ENCODE assay signal across 11 mouse cellular contexts in genomic region chr6:143153751-143154494, GRCm38 (mm10). TPM values are rescaled to one million over a fixed set of nuclear protein-coding genes. Genes with fewer than 3 reads are reported as not detected.
DNase-seq lines count a peak whose midpoint lies in the region; ATAC-seq and TF ChIP-seq lines count a peak whose summit lies in the region.
"Had no signal": no experiment of that assay in that cellular context is flagged by ENCODE, and none has a peak within 500 bp of the region (broad histone marks: within the 10 kb centered on the region; RNA-seq: fewer than 3 reads in every experiment).

No protein-coding gene starts in this region.

- 56% methylated on average over 10 of the region's 10 CpGs for WGBS in lung, postnatal 0 days
- 55% methylated on average over 10 of the region's 10 CpGs for WGBS in lung, adult 2 months
- WGBS in kidney, adult 2 months = 36% methylated on average over 10 of the region's 10 CpGs

- H3K4me2 ChIP-seq in lung, postnatal 0 days (replicated peaks; ENCODE audit: low read depth, low read length) = no peak overlapping the region
- H3K4me2 ChIP-seq: midbrain, embryonic 12.5 days had no signal

- no peaks in the 10 kb centered on the region for H3K36me3 ChIP-seq in lung, postnatal 0 days (ENCODE audit: insufficient read depth, low read length)
- no peaks in the 10 kb centered on the region for H3K36me3 ChIP-seq in kidney, adult 2 months (ENCODE audit: control insufficient read depth, insufficient read depth, low read length)
- H3K36me3 ChIP-seq: heart, embryonic 10.5 days; midbrain, embryonic 12.5 days had no signal

- H3K4me1 ChIP-seq in lung, postnatal 0 days (ENCODE audit: insufficient read depth, low read depth, low read length) = peaks cover 5% of the 10 kb centered on the region; the same call in 1 of the 2 replicates
- H3K4me1 ChIP-seq in lung, adult 2 months (ENCODE audit: control insufficient read depth, insufficient read depth, low read length) = no peaks in the 10 kb centered on the region
- H3K4me1 ChIP-seq in kidney, adult 2 months (ENCODE audit: control insufficient read depth, insufficient read depth, low read length) = peaks cover 37% of the 10 kb centered on the region

- TF ChIP-seq POLR2A in lung, adult 2 months (IDR thresholded peaks at IDR 0.05; ENCODE audit: borderline replicate concordance, extremely low read depth, low read depth, low read length) = no peak
- no peak for TF ChIP-seq POLR2A in kidney, adult 2 months (IDR thresholded peaks at IDR 0.05; ENCODE audit: low read depth, low read length)

- no peak overlapping the region for H3K4me3 ChIP-seq in lung, postnatal 0 days (ENCODE audit: low read depth, low read length)
- no peak overlapping the region for H3K4me3 ChIP-seq in lung, adult 2 months (replicated peaks; ENCODE audit: extremely low read depth, low read depth, low read length)
- H3K4me3 ChIP-seq in kidney, adult 2 months (ENCODE audit: insufficient read depth, low read depth, low read length) = no peak overlapping the region
- H3K4me3 ChIP-seq: heart, embryonic 10.5 days; midbrain, embryonic 12.5 days had no signal

- peak; percentile 68 for DNase-seq in lung, postnatal 0 days (ENCODE audit: low spot score)
- DNase-seq in lung, adult 2 months = no peak
- DNase-seq in adipocyte (ENCODE audit: low spot score) = peak; percentile 66
- peak; percentile 56 for DNase-seq in kidney, adult 2 months
- no peak for DNase-seq in adrenal gland, postnatal 10 days
- DNase-seq in layer of hippocampus, postnatal 10 days (ENCODE audit: low spot score in 2 of 2) = no peak
- no peak for DNase-seq in right cerebral cortex, postnatal 10 days (ENCODE audit: low spot score in 2 of 2)
- DNase-seq: cerebellum, adult 8-10 months had no signal

- no peak overlapping the region for H3K9ac ChIP-seq in lung, postnatal 0 days (replicated peaks; ENCODE audit: low read depth)
- H3K9ac ChIP-seq: midbrain, embryonic 12.5 days had no signal

- TF ChIP-seq CTCF in lung, postnatal 0 days (IDR thresholded peaks at IDR 0.05) = no peak
- TF ChIP-seq CTCF in lung, adult 2 months (IDR thresholded peaks at IDR 0.05; ENCODE audit: insufficient read depth, low read length) = no peak
- no peak for TF ChIP-seq CTCF in kidney, adult 2 months (conservative IDR thresholded peaks at IDR 0.05; ENCODE audit: insufficient read depth, insufficient read length, low read depth, low read length)

- ATAC-seq in lung, postnatal 0 days = peak; percentile 79
- peak; percentile 80 for ATAC-seq in megakaryocyte, adult 5-6 weeks (ENCODE audit: poor library complexity, severe bottlenecking)

- no peaks in the 10 kb centered on the region for H3K27me3 ChIP-seq in lung, postnatal 0 days (replicated peaks; ENCODE audit: insufficient read depth, low read length)
- H3K27me3 ChIP-seq in kidney, adult 2 months (replicated peaks; ENCODE audit: control insufficient read depth, insufficient read depth, low read length) = no peaks in the 10 kb centered on the region
- H3K27me3 ChIP-seq: midbrain, embryonic 12.5 days had no signal

- peak overlapping the region; percentile 69; the same call in 1 of the 2 replicates for H3K27ac ChIP-seq in lung, postnatal 0 days (ENCODE audit: low read length)
- H3K27ac ChIP-seq in kidney, adult 2 months (ENCODE audit: insufficient read depth, low read depth, low read length) = peak overlapping the region; percentile 87
- H3K27ac ChIP-seq: heart, embryonic 10.5 days; midbrain, embryonic 12.5 days had no signal

- 0 out of 2 replicates have a peak, but pooled peaks have one; percentile 32 for TF ChIP-seq EP300 in lung, postnatal 0 days (IDR thresholded peaks at IDR 0.05)

- H3K9me3 ChIP-seq in lung, postnatal 0 days (ENCODE audit: low read length) = no peaks in the 10 kb centered on the region
- H3K9me3 ChIP-seq: heart, embryonic 10.5 days; midbrain, embryonic 12.5 days had no signal

RNA-seq across cellular contexts. Expression of gene Etnk1, which starts 13.1 kb away (rescaled TPM):
- 11.1 and 12.6 TPM in 2 replicates for polyA plus RNA-seq in lung, postnatal 0 days (2015; fragmentation: Nextera tagmentation; extraction: Ambion mirVana)
- 25.9 and 38.7 TPM in 2 replicates for polyA plus RNA-seq in lung, adult 2 months (2012; rRNA removed)
- polyA plus RNA-seq in kidney, adult 2 months (2012; rRNA removed) = 71.5 and 71.6 TPM in 2 replicates
- 40.5 and 41.2 TPM in 2 replicates for total RNA-seq in megakaryocyte, adult 5-6 weeks (2015)
- 47.6 and 53.7 TPM in 2 replicates for total RNA-seq in megakaryocyte, adult 5-6 weeks (2017)
- total RNA-seq in adrenal gland, postnatal 10 days (2021) = 10 to 100 TPM; 79.6 to 81.5 TPM
- total RNA-seq in layer of hippocampus, postnatal 10 days (2021) = 100 to 1,000 TPM; 142 to 157 TPM

RNA-seq across cellular contexts. Expression of gene C2cd5, which starts 54.0 kb away (rescaled TPM):
- polyA plus RNA-seq in lung, postnatal 0 days (2015; fragmentation: Nextera tagmentation; extraction: Ambion mirVana) = 8.7 and 9.0 TPM in 2 replicates
- polyA plus RNA-seq in lung, adult 2 months (2012; rRNA removed) = 10.1 and 16.7 TPM in 2 replicates
- 13.0 and 14.1 TPM in 2 replicates for polyA plus RNA-seq in kidney, adult 2 months (2012; rRNA removed)
- total RNA-seq in megakaryocyte, adult 5-6 weeks (2015) = 51.0 and 52.8 TPM in 2 replicates
- 48.4 and 60.4 TPM in 2 replicates for total RNA-seq in megakaryocyte, adult 5-6 weeks (2017)
- 10 to 100 TPM; 19.5 to 34.9 TPM for total RNA-seq in adrenal gland, postnatal 10 days (2021)
- total RNA-seq in layer of hippocampus, postnatal 10 days (2021) = 10 to 100 TPM; 66.6 to 77.6 TPM

Comparison
In these comparisons a context has a peak if more than half of its experiments do, and no peak if none do; other contexts are left out.
1. DNase-seq: peak in lung, postnatal 0 days (single experiment), adipocyte (single experiment) and kidney, adult 2 months (single experiment); none in lung, adult 2 months (single experiment), adrenal gland, postnatal 10 days (single experiment), layer of hippocampus, postnatal 10 days (0 of 2) and right cerebral cortex, postnatal 10 days (0 of 2).